Mouse (Mus musculus) Patski (cell line): Measurements from ENCODE around the gene Cpsf6. TPM values are rescaled to one million over a fixed set of nuclear protein-coding genes. Genes with fewer than 3 reads are reported as not detected.

Experiments used
- ATAC-seq: fragments of 100-300 bp; one replicate; pipeline ENCODE4 v1.8.0; 2021
- CTCF ChIA-PET: fragments of 350-600 bp; sonication (Branson Sonifier 250); formaldehyde crosslinking; loops from one replicate; lab custom pipeline; 2022; ENCODE audit warnings: inconsistent platforms; lab: Charles Lee
- POLR2A ChIA-PET: fragments of 350-600 bp; sonication (Branson Sonifier 250); formaldehyde crosslinking; loops from one replicate; lab custom pipeline; 2022; ENCODE audit warnings: antibody characterized with exemption, inconsistent platforms; lab: Charles Lee
- DNase-seq: peaks from one replicate; pipeline ENCODE4 v3.0.0-alpha.2; 2011; ENCODE audit warnings: low read depth, low spot score
- H3K27me3 ChIP-seq: fragments of 371-371 bp; one replicate; pipeline ENCODE4 v1.5.1; 2021
- CTCF ChIP-seq: fragments of 100-300 bp; IDR thresholded peaks from one replicate; pipeline ENCODE4 v1.5.1; 2021
- in situ Hi-C: fragments of 300-500 bp; cut with MboI; formaldehyde crosslinking; loops from 3 replicates; pipeline ENCODE4 v1.11.1; 2018; ENCODE audit warnings: low pct_unique_long_range_greater_than_20kb, mixed read lengths
- polyA plus RNA-seq: library from polyadenylated mRNA; unstranded; gene quantifications from one replicate; pipeline ENCODE4 v1.2.3, GENCODE M21; 2021

Gene Cpsf6
- polyA plus RNA-seq: 75.0 TPM

- in situ Hi-C loops: no loop called here
- no peak for TF ChIP-seq CTCF
- no peak for DNase-seq
Observed at GRCm38 (mm10) chr10:117379908-117380307, at the start of gene Cpsf6. Gene Cpsf6 (minus strand): TSS chr10:117380015.

DNA sequence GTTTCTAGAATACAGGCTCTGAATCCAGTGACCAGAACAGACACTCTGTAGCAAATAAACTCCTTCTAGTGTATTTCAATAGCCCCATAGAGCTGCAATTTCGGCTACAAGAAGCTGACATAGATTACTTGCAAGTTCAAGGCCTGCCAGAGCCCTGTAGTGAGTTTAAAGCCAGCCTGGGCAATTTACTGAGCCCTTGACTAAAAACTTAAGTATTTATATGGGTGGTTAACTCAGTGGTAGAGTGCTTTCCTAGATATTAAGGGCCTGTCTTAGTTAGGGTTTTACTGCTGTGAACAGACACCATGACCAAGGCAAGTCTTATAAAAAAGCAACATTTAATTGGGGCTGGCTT lies 46.8 kb upstream of the Cpsf6 start:
- ATAC-seq: no peak
- DNase-seq: no peak
- in situ Hi-C loops: no loop called here
- POLR2A ChIA-PET: no interaction called here
- CTCF ChIA-PET: no interaction called here
- TF ChIP-seq CTCF: no peak
- H3K27me3 ChIP-seq: peaks cover 7% of the 10 kb centered on the region

More at GRCm38 (mm10) chr10:117379908-117380307, at the start of gene Cpsf6:
- POLR2A ChIA-PET: no interaction called here
- H3K27me3 ChIP-seq: no peaks in the 10 kb centered on the region
- no peak for ATAC-seq
- CTCF ChIA-PET: no interaction called here

- CTCF ChIA-PET: no interaction called here
- POLR2A ChIA-PET: no interaction called here
- DNase-seq (no peak), ATAC-seq (no peak)
- TF ChIP-seq CTCF: no peak
- in situ Hi-C loops: no loop called here
- peaks cover 7% of the 10 kb centered on the region for H3K27me3 ChIP-seq
Observed at GRCm38 (mm10) chr10:117425907-117426614, 46.2 kb upstream of the Cpsf6 start.

DNA sequence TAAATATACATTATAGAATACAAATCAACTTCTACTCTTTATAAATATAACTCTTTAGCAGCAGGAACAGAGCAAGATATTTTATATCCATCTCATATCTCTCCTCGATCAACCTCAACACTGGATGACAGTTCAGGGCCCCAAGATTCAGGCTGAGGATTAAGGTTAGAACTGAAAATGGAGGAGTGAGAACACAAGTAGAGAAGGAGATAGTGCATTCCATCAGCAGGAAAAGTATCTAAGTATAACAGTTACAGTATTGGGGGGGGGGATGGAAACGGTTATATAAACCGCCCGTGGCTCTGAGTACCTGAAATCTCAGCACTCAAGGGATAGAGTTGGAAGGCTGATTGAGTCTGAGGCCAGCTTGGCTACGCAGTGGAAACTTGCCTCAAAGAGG lies 45.2 kb upstream of the Cpsf6 start:
- POLR2A ChIA-PET: no interaction called here
- TF ChIP-seq CTCF: no peak
- CTCF ChIA-PET: no interaction called here
- in situ Hi-C loops: no loop called here
- H3K27me3 ChIP-seq: peaks cover 7% of the 10 kb centered on the region
- ATAC-seq (no peak), DNase-seq (no peak)

DNA sequence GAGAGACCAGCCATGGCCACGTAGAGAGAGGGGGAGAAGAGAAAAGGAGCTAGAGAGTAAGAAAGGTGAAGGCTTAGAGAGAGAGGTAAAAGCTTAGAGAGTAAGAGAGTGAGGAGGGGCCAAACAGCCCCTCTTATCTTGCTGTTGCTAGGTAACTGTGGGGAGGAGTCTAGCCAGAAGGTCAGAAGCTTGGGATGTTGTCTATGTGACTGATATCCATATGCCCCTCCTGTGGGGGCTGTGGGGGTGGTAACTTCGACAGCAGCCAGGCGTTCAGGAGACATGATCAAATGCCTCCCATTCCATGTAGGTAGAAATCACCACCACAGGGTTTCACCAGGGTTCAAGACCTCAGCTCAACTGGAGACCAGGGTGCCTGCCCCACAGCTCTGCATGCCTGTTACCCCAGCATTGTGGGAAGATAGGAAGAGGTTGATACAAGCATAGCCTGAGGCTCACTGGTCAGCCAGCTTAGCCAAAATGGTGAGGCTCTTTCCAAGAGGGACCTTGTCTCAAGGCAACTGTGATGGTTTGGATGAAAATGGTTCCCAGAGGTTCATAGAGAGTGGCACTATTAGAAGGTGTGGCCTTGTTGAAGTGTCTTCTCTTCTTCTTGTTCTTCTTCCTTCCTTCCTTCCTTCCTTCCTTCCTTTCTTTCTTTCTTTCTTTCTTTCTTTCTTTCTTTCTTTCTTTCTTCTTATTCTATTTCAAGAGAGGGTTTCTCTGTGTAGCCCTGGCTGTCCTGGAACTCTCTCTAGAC lies 44.5 kb upstream of the Cpsf6 start:
- no peak for ATAC-seq
- POLR2A ChIA-PET: no interaction called here
- TF ChIP-seq CTCF: no peak
- CTCF ChIA-PET: no interaction called here
- no peak for DNase-seq
- in situ Hi-C loops: no loop called here
- H3K27me3 ChIP-seq: peaks cover 11% of the 10 kb centered on the region

DNA sequence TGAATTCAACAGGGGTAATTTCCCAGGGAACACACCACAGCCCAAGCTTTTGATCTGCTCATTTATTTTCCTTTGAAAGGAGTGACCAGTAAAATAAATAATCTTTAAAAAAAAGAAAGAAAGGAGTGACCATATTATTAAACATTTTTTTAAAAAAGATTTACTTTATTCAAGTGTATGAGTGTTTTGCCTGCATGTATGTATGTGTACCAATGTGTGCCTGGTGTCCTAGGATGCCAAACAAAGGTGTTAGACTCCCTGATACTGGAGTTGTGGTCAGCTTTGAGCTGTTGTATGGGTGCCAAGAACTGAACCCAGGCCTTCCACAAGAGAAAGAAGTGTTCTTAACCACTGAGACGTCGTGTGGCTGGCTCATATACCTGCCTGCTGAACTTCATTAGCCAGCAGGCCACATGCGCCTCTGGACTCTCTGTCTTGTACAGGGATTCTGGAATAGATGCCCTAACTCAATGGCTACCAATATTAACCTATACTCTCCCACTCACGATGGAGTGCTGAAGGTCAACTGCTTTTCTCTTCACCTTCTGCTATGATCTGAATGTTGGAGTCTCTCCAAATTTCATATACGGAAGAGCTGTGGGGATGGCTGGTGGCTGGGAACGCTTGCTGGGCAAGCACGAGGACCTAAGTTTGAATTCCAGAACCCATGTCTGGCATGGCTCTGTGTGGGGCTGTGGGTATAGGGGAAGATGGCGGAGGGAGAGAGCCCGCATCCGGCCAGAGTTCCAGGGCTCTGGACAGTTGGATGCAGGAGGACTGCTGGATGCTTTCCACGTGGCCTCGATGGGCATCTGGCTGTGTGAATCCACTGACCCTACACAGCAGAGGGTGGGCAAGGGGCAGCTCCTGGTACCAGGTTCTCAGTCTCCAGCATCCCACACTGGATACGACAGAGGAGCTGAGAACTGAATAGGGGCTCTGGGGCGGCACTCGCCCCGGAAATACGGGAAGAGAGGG lies 43.5 kb upstream of the Cpsf6 start:
- DNase-seq (no peak), ATAC-seq (no peak)
- CTCF ChIA-PET: interaction anchor here (1.2 to 2.2 kb wide), 2 partner anchors 9 to 207 kb away, joined by 3 to 4 read pairs; no protein-coding TSS in a partner anchor
- peaks cover 17% of the 10 kb centered on the region for H3K27me3 ChIP-seq
- POLR2A ChIA-PET: no interaction called here
- in situ Hi-C loops: no loop called here
- no peak for TF ChIP-seq CTCF

GRCm38 (mm10) chr10:117422174-117422808 lies 42.5 kb upstream of the Cpsf6 start:
- no peak for DNase-seq
- in situ Hi-C loops: no loop called here
- ATAC-seq: no peak
- no peak for TF ChIP-seq CTCF
- ChIA-PET CTCF (interaction anchor here (1.2 to 2.2 kb wide), 2 partner anchors 10 to 206 kb away, joined by 3 to 4 read pairs; no protein-coding TSS in a partner anchor), POLR2A (no interaction called here)
- H3K27me3 ChIP-seq: peaks cover 17% of the 10 kb centered on the region

DNA sequence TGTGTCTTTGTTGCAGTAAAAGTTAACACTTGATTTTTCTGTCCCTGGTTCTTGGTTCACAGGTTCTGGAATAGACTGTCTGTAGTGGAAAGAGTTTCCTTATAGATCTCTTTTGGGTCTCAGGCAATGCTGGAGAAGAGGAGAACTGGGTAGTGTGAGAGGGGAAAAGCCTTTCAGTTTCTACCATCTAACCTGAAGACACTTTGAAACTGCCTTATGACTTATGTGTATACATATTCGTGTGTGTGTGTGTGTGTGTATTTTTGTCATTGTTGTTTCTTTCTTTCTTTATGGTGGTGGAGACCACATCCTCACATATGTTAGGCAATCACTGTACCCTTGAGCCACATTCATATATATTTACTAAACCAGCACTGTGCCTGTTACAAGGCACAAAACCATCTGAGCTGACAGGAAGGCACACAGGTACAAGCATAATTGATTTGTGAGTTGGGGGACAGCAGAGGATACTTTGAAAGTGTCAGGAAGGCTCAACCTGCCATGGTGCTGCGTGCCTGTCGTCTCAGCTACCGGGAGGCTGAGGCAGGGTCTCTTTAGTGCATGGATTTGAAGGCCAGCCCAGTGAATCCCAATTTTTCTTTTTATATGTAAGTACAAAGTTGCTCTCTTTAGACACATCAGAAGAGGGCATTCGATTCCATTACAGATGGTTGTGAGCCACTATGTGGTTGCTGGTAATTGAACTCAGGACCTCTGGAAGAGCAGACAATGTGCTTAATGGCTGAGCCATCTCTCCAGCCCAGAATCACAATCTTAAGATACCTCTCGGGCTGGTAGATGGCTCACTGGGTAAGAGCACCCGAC lies 41.7 kb upstream of the Cpsf6 start:
- no peak for TF ChIP-seq CTCF
- in situ Hi-C loops: no loop called here
- no peak for DNase-seq
- ChIA-PET CTCF (interaction anchor here (1.2 to 2.2 kb wide), 2 partner anchors 11 to 205 kb away, joined by 3 to 4 read pairs; no protein-coding TSS in a partner anchor), POLR2A (no interaction called here)
- no peak for ATAC-seq
- H3K27me3 ChIP-seq: peaks cover 17% of the 10 kb centered on the region

DNA sequence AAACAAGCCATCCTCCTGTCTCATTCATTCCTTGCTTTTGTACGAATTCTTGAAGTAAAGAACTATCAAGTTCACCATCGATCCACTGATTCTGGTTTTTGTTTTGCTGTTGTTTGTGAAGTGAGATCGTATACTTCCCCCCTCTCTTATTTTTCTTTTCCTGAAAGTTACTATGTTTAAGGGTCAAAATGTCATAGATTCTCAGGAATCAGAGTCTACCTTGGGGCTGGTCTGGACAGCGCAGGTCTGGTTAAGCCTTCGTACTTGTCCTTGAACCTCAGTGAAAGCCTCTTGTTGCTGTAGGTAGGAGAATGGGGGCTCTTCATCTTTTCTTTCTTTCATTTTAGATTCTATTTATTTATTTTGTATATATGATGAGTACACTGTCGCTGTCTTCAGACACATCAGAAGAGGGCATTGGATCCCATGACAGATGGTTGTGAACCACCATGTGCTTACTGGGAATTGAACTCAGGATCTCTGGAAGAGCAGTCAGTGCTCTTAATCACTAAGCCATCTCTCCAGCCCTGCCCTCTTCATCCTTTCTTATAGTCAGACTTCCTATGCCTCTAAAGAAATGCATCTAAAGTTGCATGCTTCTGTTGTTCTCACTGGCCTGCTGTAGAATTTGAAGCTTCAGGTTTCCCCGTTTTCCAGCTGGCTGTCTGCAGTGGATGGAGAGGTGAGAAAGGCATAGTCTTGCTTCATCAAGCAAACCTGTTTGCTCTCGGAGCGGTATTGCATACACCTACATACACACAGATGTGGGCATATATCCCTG lies 40.9 kb upstream of the Cpsf6 start:
- POLR2A ChIA-PET: no interaction called here
- DNase-seq: no peak
- no peak for ATAC-seq
- peaks cover 13% of the 10 kb centered on the region for H3K27me3 ChIP-seq
- CTCF ChIA-PET: interaction anchor here (2.2 kb wide), 1 partner anchor 11 kb away, joined by 4 read pairs; no protein-coding TSS in a partner anchor
- in situ Hi-C loops: no loop called here
- TF ChIP-seq CTCF: no peak
